Mouse (Mus musculus) erythroblast, embryonic 14.5 days (primary cell): Measurements from ENCODE around the gene Ugcg.

Experiments used
- GATA1 ChIP-seq: IDR thresholded peaks from 2 replicates; pipeline ENCODE4 v1.6.1; 2012; ENCODE audit warnings: low read length, inconsistent platforms, mixed read lengths
- TAL1 ChIP-seq: IDR thresholded peaks from 3 replicates; pipeline ENCODE4 v1.6.1; 2012; ENCODE audit warnings: low read length, inconsistent platforms, mixed read lengths

- TF ChIP-seq GATA1 (no peak), TAL1 (no peak)
Observed at GRCm38 (mm10) chr4:59259806-59260205, 70.7 kb downstream of the Ugcg start.
